Mouse (Mus musculus) CH12.LX (cell line): ENCODE measurements around the gene Golga1.

ENCODE experiments used
- BHLHE40 ChIP-seq: IDR thresholded peaks from 2 replicates; pipeline ENCODE4 v1.6.1; 2011; ENCODE audit warnings: mild to moderate bottlenecking, low read depth, low read length, improper control_type of control experiment
- CTCF ChIP-seq, 2 experiments: IDR thresholded peaks in 1 of 2; conservative IDR thresholded peaks in 1 of 2; 2 replicates each; pipeline ENCODE4 v1.5.1; 2011 to 2012; ENCODE audit warnings: low read depth in 2 of 2, low read length in 2 of 2, improper control_type of control experiment in 1 of 2, inconsistent platforms in 1 of 2, mild to moderate bottlenecking in 1 of 2, moderate library complexity in 1 of 2
- HCFC1 ChIP-seq: IDR thresholded peaks from 2 replicates; pipeline ENCODE4 v1.6.1; 2012; ENCODE audit warnings: low read depth, mild to moderate bottlenecking, inconsistent platforms, low read length, improper control_type of control experiment
- MAFK ChIP-seq: IDR thresholded peaks from 2 replicates; pipeline ENCODE4 v1.6.1; 2011; ENCODE audit warnings: low read length, improper control_type of control experiment; ENCODE audit not compliant: insufficient replicate concordance
- MAX ChIP-seq: IDR thresholded peaks from 2 replicates; pipeline ENCODE4 v1.6.1; 2011; ENCODE audit warnings: low read length, improper control_type of control experiment
- MXI1 ChIP-seq: IDR thresholded peaks from 2 replicates; pipeline ENCODE4 v1.6.1; 2011; ENCODE audit warnings: mild to moderate bottlenecking, low read depth, low read length, improper control_type of control experiment
- POLR2A ChIP-seq: IDR thresholded peaks from 2 replicates; pipeline ENCODE4 v1.6.1; 2011; ENCODE audit warnings: low read depth, mild to moderate bottlenecking, improper control_type of control experiment, low read length
- UBTF ChIP-seq: IDR thresholded peaks from 2 replicates; pipeline ENCODE4 v1.6.1; 2012; ENCODE audit warnings: low read depth, mild to moderate bottlenecking, inconsistent platforms, low read length, improper control_type of control experiment, moderate library complexity
- USF1 ChIP-seq: IDR thresholded peaks from 2 replicates; pipeline ENCODE4 v1.6.1; 2014; ENCODE audit warnings: low read depth, mild to moderate bottlenecking, inconsistent platforms, low read length, improper control_type of control experiment
- USF2 ChIP-seq: conservative IDR thresholded peaks from 2 replicates; pipeline ENCODE4 v1.6.1; 2011; ENCODE audit warnings: low read depth, low read length, improper control_type of control experiment
- ZKSCAN1 ChIP-seq: IDR thresholded peaks from 2 replicates; pipeline ENCODE4 v1.6.1; 2012; ENCODE audit warnings: low read depth, inconsistent platforms, low read length, improper control_type of control experiment, borderline replicate concordance
- ZMIZ1 ChIP-seq: IDR thresholded peaks from 2 replicates; pipeline ENCODE4 v1.6.1; 2012; ENCODE audit warnings: low read depth, mild to moderate bottlenecking, inconsistent platforms, low read length, improper control_type of control experiment
- ZNF384 ChIP-seq: IDR thresholded peaks from 2 replicates; pipeline ENCODE4 v1.6.1; 2012; ENCODE audit warnings: low read depth, low read length, improper control_type of control experiment, inconsistent platforms

DNA sequence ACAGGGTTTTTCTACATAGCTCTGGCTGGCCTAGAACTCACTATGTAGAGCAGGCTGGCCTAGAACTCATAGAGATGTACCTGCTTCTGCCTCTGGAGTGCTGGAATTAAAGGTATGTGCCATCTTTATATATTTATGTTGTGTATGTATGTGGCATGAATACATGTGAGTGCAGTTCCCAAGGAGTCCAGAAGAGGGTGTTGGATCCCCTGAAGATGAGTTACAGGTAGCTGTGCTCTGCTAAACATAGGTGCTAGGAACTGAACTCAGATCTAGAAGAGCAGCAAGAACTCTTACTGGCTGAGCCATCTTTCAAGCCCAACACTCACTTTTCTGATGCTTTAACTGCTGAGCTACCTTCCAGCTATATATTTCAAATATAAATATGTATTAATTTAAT, 32.7 kb upstream of the Golga1 start:
- TF ChIP-seq POLR2A (no peak), MAX (no peak), USF1 (no peak), HCFC1 (no peak), CTCF (conservative IDR thresholded peaks at IDR 0.05 in 1 of 2, IDR thresholded peaks at IDR 0.05 in 1 of 2; ENCODE audit: low read depth in 2 of 2, low read length in 2 of 2) (peak; percentile 29 to 39; a peak in 2 of 4 replicates), ZKSCAN1 (no peak), ZNF384 (no peak), ZMIZ1 (no peak), UBTF (no peak), MAFK (no peak), MXI1 (no peak), BHLHE40 (no peak), USF2 (no peak)
